Comparison of ENCODE assay signal across 10 mouse cellular contexts in genomic region chr4:123409752-123410151, GRCm38 (mm10).
DNase-seq lines count a peak whose midpoint lies in the region; ATAC-seq and TF ChIP-seq lines count a peak whose summit lies in the region.
"Had no signal": no experiment of that assay in that cellular context is flagged by ENCODE, and none has a peak within 500 bp of the region (broad histone marks: within the 10 kb centered on the region; RNA-seq: fewer than 3 reads in every experiment).

No protein-coding gene starts in this region.

- H3K4me3 ChIP-seq in forebrain, embryonic 13.5 days: no peak overlapping the region
- H3K4me3 ChIP-seq in forebrain, embryonic 15.5 days: no peak overlapping the region
- no peak overlapping the region for H3K4me3 ChIP-seq in liver, embryonic 13.5 days (replicated peaks)
- no peak overlapping the region for H3K4me3 ChIP-seq in liver, embryonic 11.5 days (ENCODE audit: low read depth, low read length)
- no peak overlapping the region for H3K4me3 ChIP-seq in intestine, postnatal 0 days (ENCODE audit: low read depth, low read length)
- no peak overlapping the region for H3K4me3 ChIP-seq in neural tube, embryonic 15.5 days (replicated peaks)

- no peak for DNase-seq in liver, embryonic 13.5 days
- no peak for DNase-seq in liver, embryonic 11.5 days (ENCODE audit: low spot score)
- DNase-seq in ovary, adult 18-20 months (ENCODE audit: low spot score): no peak

- TF ChIP-seq CTCF in intestine, postnatal 0 days (IDR thresholded peaks at IDR 0.05; ENCODE audit: low read depth): no peak

- peaks cover 71% of the 10 kb centered on the region for H3K4me1 ChIP-seq in forebrain, embryonic 13.5 days
- H3K4me1 ChIP-seq in forebrain, embryonic 15.5 days: peaks cover 69% of the 10 kb centered on the region
- peaks cover 72% of the 10 kb centered on the region for H3K4me1 ChIP-seq in liver, embryonic 13.5 days (replicated peaks)
- H3K4me1 ChIP-seq in liver, embryonic 11.5 days (replicated peaks; ENCODE audit: control insufficient read depth, insufficient read depth, low read length): peaks cover 19% of the 10 kb centered on the region
- peaks cover 22% of the 10 kb centered on the region for H3K4me1 ChIP-seq in intestine, postnatal 0 days (replicated peaks; ENCODE audit: control insufficient read depth, insufficient read depth, low read length)
- peaks cover 74% of the 10 kb centered on the region for H3K4me1 ChIP-seq in neural tube, embryonic 15.5 days

- peaks cover 11% of the 10 kb centered on the region for H3K36me3 ChIP-seq in forebrain, embryonic 13.5 days (ENCODE audit: poor library complexity, severe bottlenecking)
- no peaks in the 10 kb centered on the region for H3K36me3 ChIP-seq in forebrain, embryonic 15.5 days
- H3K36me3 ChIP-seq in liver, embryonic 13.5 days: peaks cover 20% of the 10 kb centered on the region
- H3K36me3 ChIP-seq in liver, embryonic 11.5 days (ENCODE audit: control insufficient read depth, insufficient read depth, low read length): no peaks in the 10 kb centered on the region; the same call in 1 of the 2 replicates
- H3K36me3 ChIP-seq in intestine, postnatal 0 days (ENCODE audit: control insufficient read depth, insufficient read depth): no peaks in the 10 kb centered on the region
- H3K36me3 ChIP-seq in neural tube, embryonic 15.5 days: no peaks in the 10 kb centered on the region

- no peaks in the 10 kb centered on the region for H3K9me3 ChIP-seq in forebrain, embryonic 13.5 days (replicated peaks)
- H3K9me3 ChIP-seq in forebrain, embryonic 15.5 days: no peaks in the 10 kb centered on the region
- H3K9me3 ChIP-seq in liver, embryonic 13.5 days (replicated peaks): no peaks in the 10 kb centered on the region
- H3K9me3 ChIP-seq in liver, embryonic 11.5 days (ENCODE audit: control insufficient read depth, low read length): no peaks in the 10 kb centered on the region
- no peaks in the 10 kb centered on the region for H3K9me3 ChIP-seq in intestine, postnatal 0 days (ENCODE audit: control insufficient read depth)
- no peaks in the 10 kb centered on the region for H3K9me3 ChIP-seq in neural tube, embryonic 15.5 days (replicated peaks)

- 0 out of 2 replicates have a peak overlapping the region, but pooled peaks have one; percentile 4 for H3K4me2 ChIP-seq in forebrain, embryonic 13.5 days
- H3K4me2 ChIP-seq in forebrain, embryonic 15.5 days (replicated peaks): no peak overlapping the region
- peak overlapping the region; percentile 98; the same call in 1 of the 2 replicates for H3K4me2 ChIP-seq in liver, embryonic 13.5 days
- no peak overlapping the region for H3K4me2 ChIP-seq in liver, embryonic 11.5 days
- peak overlapping the region; percentile 21; the same call in 1 of the 2 replicates for H3K4me2 ChIP-seq in intestine, postnatal 0 days (replicated peaks; ENCODE audit: low read depth)
- peak overlapping the region; percentile 93 for H3K4me2 ChIP-seq in neural tube, embryonic 15.5 days

- H3K27me3 ChIP-seq in forebrain, embryonic 13.5 days: no peaks in the 10 kb centered on the region
- H3K27me3 ChIP-seq in forebrain, embryonic 15.5 days: no peaks in the 10 kb centered on the region
- H3K27me3 ChIP-seq in liver, embryonic 13.5 days: no peaks in the 10 kb centered on the region
- H3K27me3 ChIP-seq in liver, embryonic 11.5 days (replicated peaks; ENCODE audit: control insufficient read depth, insufficient read depth, low read length): no peaks in the 10 kb centered on the region
- no peaks in the 10 kb centered on the region for H3K27me3 ChIP-seq in intestine, postnatal 0 days (replicated peaks; ENCODE audit: control insufficient read depth, insufficient read depth, low read length)
- no peaks in the 10 kb centered on the region for H3K27me3 ChIP-seq in neural tube, embryonic 15.5 days (replicated peaks)

- H3K27ac ChIP-seq in forebrain, embryonic 13.5 days: no peak overlapping the region
- H3K27ac ChIP-seq in forebrain, embryonic 15.5 days (replicated peaks): no peak overlapping the region
- H3K27ac ChIP-seq in liver, embryonic 13.5 days: no peak overlapping the region
- no peak overlapping the region for H3K27ac ChIP-seq in liver, embryonic 11.5 days (ENCODE audit: low read depth, low read length)
- H3K27ac ChIP-seq in intestine, postnatal 0 days (ENCODE audit: low read depth, low read length): no peak overlapping the region
- H3K27ac ChIP-seq in neural tube, embryonic 15.5 days (replicated peaks): 0 out of 2 replicates have a peak overlapping the region, but pooled peaks have one; percentile 33
- H3K27ac ChIP-seq: liver, embryonic 14.5 days had no signal

- H3K9ac ChIP-seq in forebrain, embryonic 13.5 days: 0 out of 2 replicates have a peak overlapping the region, but pooled peaks have one; percentile 2
- H3K9ac ChIP-seq in forebrain, embryonic 15.5 days (replicated peaks): no peak overlapping the region
- H3K9ac ChIP-seq in liver, embryonic 13.5 days: no peak overlapping the region
- no peak overlapping the region for H3K9ac ChIP-seq in liver, embryonic 11.5 days (ENCODE audit: low read depth, low read length)
- H3K9ac ChIP-seq in intestine, postnatal 0 days (ENCODE audit: low read depth, low read length): no peak overlapping the region
- no peak overlapping the region for H3K9ac ChIP-seq in neural tube, embryonic 15.5 days (replicated peaks)
- H3K9ac ChIP-seq: liver, embryonic 14.5 days had no signal

- WGBS in forebrain, embryonic 13.5 days: 90% methylated on average over 1 of the region's 1 CpGs
- WGBS in forebrain, embryonic 15.5 days: 71% methylated on average over 1 of the region's 1 CpGs
- WGBS in liver, embryonic 13.5 days (ENCODE audit: insufficient replicate concordance): 78% methylated on average over 1 of the region's 1 CpGs
- WGBS in liver, embryonic 11.5 days: 84% methylated on average over 1 of the region's 1 CpGs
- 51% methylated on average over 1 of the region's 1 CpGs for WGBS in intestine, postnatal 0 days
- WGBS in neural tube, embryonic 15.5 days: 75% methylated on average over 1 of the region's 1 CpGs

- ATAC-seq in forebrain, embryonic 13.5 days: no peak
- no peak for ATAC-seq in forebrain, embryonic 15.5 days (replicated peaks)
- no peak for ATAC-seq in liver, embryonic 13.5 days (ENCODE audit: low read depth)
- ATAC-seq in liver, embryonic 11.5 days (replicated peaks; ENCODE audit: low FRiP score): no peak
- ATAC-seq in intestine, postnatal 0 days: no peak
- no peak for ATAC-seq in neural tube, embryonic 15.5 days (ENCODE audit: low FRiP score)
- ATAC-seq in megakaryocyte-erythroid progenitor cell, adult 5-6 weeks (replicated peaks; ENCODE audit: low FRiP score, low TSS enrichment, poor library complexity, severe bottlenecking): no peak
- ATAC-seq: forebrain, embryonic 16.5 days had no signal

Comparison
In these comparisons a context has a peak if more than half of its experiments do, and no peak if none do; other contexts are left out.
1. H3K4me2 ChIP-seq: peak in forebrain, embryonic 13.5 days (single experiment), liver, embryonic 13.5 days (single experiment), intestine, postnatal 0 days (single experiment) and neural tube, embryonic 15.5 days (single experiment); none in forebrain, embryonic 15.5 days (single experiment) and liver, embryonic 11.5 days (single experiment).